Mouse (Mus musculus) myocyte (in vitro differentiated cells): ENCODE data around the gene Kif19a. TPM values are rescaled to one million over a fixed set of nuclear protein-coding genes. Genes with fewer than 3 reads are reported as not detected.
A peak's percentile ranks its signal among the peaks of the same experiment; 100 is the strongest.

Experiments
- H3K27me3 ChIP-seq: one replicate; pipeline ENCODE4 v1.6.1; 2011; ENCODE audit not compliant: control insufficient read depth, insufficient read depth, insufficient read length
- H3K36me3 ChIP-seq: one replicate; pipeline ENCODE4 v1.6.1; 2011; ENCODE audit not compliant: control insufficient read depth, insufficient read depth
- H3K4me2 ChIP-seq: one replicate; pipeline ENCODE4 v1.6.1; 2011; ENCODE audit warnings: low read depth, control low read depth
- H3K4me3 ChIP-seq: one replicate; pipeline ENCODE4 v1.5.1; 2011; ENCODE audit warnings: mild to moderate bottlenecking, control low read depth, moderate library complexity
- H3K79me2 ChIP-seq: one replicate; pipeline ENCODE4 v1.6.1; 2011; ENCODE audit not compliant: control insufficient read depth, insufficient read depth
- H3ac ChIP-seq: one replicate; pipeline ENCODE4 v1.6.1; 2011; ENCODE audit not compliant: control insufficient read depth, insufficient read length
- CEBPB ChIP-seq: IDR thresholded peaks from 2 replicates; pipeline ENCODE4 v1.6.1; 2011; ENCODE audit warnings: mild to moderate bottlenecking, moderate library complexity; ENCODE audit not compliant: poor library complexity, insufficient read depth, severe bottlenecking
- E2F4 ChIP-seq: IDR thresholded peaks from one replicate; pipeline ENCODE4 v1.6.1; 2011; ENCODE audit warnings: mild to moderate bottlenecking, control low read depth, moderate library complexity; ENCODE audit not compliant: insufficient read depth
- MAX ChIP-seq: IDR thresholded peaks from one replicate; pipeline ENCODE4 v1.6.1; 2011; ENCODE audit warnings: low read depth, mild to moderate bottlenecking, control low read depth
- MYOD1 ChIP-seq, 3 experiments: IDR thresholded peaks; one replicate each; pipeline ENCODE4 v1.6.1; 2011; ENCODE audit warnings: control low read depth in 2 of 3, low read depth in 2 of 3, mild to moderate bottlenecking in 2 of 3, moderate library complexity in 1 of 3; ENCODE audit not compliant: insufficient read length in 2 of 3, control insufficient read depth in 1 of 3
- MYOG ChIP-seq, 3 experiments: IDR thresholded peaks; one replicate each; pipeline ENCODE4 v1.6.1; 2011; ENCODE audit warnings: control low read depth in 2 of 3, low read depth in 2 of 3, mild to moderate bottlenecking in 2 of 3; ENCODE audit not compliant: insufficient read length in 2 of 3, control insufficient read depth in 1 of 3, insufficient read depth in 1 of 3
- POLR2A ChIP-seq: IDR thresholded peaks from one replicate; pipeline ENCODE4 v1.6.1; 2011; ENCODE audit warnings: low read depth, mild to moderate bottlenecking, control low read depth, moderate library complexity; ENCODE audit not compliant: insufficient read length
- POLR2AphosphoS2 ChIP-seq: IDR thresholded peaks from one replicate; pipeline ENCODE4 v1.6.1; 2011; ENCODE audit warnings: low read depth, control low read depth; ENCODE audit not compliant: insufficient read length
- REST ChIP-seq: IDR thresholded peaks from one replicate; pipeline ENCODE4 v1.6.1; 2011; ENCODE audit warnings: mild to moderate bottlenecking, control low read depth, moderate library complexity; ENCODE audit not compliant: insufficient read depth, insufficient read length
- SRF ChIP-seq: IDR thresholded peaks from one replicate; pipeline ENCODE4 v1.6.1; 2011; ENCODE audit warnings: low read depth; ENCODE audit not compliant: control insufficient read depth, insufficient read length
- TCF12 ChIP-seq: IDR thresholded peaks from one replicate; pipeline ENCODE4 v1.6.1; 2011; ENCODE audit warnings: mild to moderate bottlenecking, control low read depth; ENCODE audit not compliant: poor library complexity, insufficient read depth, severe bottlenecking
- TCF3 ChIP-seq: IDR thresholded peaks from one replicate; pipeline ENCODE4 v1.6.1; 2011; ENCODE audit warnings: low read depth, control low read depth; ENCODE audit not compliant: insufficient read length
- USF1 ChIP-seq: IDR thresholded peaks from one replicate; pipeline ENCODE4 v1.6.1; 2011; ENCODE audit warnings: low read depth, mild to moderate bottlenecking, control low read depth, moderate library complexity
- polyA plus RNA-seq: library from polyadenylated mRNA; unstranded; fragments of >200 nt; fragmentation: generic; extraction: Trizol; gene quantifications from one replicate; pipeline ENCODE4 v1.2.1, GENCODE M21; 2012; ENCODE audit warnings: missing spikeins

Kif19a gene
- polyA plus RNA-seq, 1 experiment, result 5.4 TPM

DNA sequence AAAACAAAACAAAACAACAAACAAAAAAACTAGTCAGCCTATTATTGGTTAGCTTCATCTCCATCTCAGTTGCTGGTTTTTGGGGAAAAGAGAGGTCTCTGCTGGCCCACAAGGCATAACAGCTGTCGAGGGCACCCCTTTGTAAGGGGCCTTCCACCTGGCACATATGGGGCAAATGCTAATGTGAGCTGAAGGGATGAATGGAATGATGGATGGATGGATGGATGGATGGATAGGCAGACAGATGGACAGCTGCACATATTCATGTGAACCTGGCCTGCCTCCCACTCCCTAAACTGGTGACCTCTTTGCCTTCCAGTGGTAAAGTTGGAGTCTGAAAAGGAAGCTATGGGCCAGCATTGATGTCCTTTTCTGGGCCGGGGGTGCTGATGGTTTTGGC is 41.8 kb downstream of the Kif19a start:
- Histone ChIP-seq H3K79me2 (no peaks in the 10 kb centered on the region), H3K36me3 (no peaks in the 10 kb centered on the region), H3ac (no peak overlapping the region), H3K27me3 (no peaks in the 10 kb centered on the region), H3K4me3 (no peak overlapping the region), H3K4me2 (no peak overlapping the region)
- TF ChIP-seq MAX, result no peak
- TF ChIP-seq MYOD1 (IDR thresholded peaks at IDR 0.05; ENCODE audit: control insufficient read depth in 1 of 3, insufficient read length in 2 of 3, low read depth in 2 of 3), result peak in 2 of 3 experiments; percentile 66 to 78
- TF ChIP-seq MYOG (IDR thresholded peaks at IDR 0.05; ENCODE audit: control insufficient read depth in 1 of 3, insufficient read depth in 1 of 3, insufficient read length in 2 of 3, low read depth in 2 of 3), result peak in 1 of 3 experiments; percentile 45

DNA sequence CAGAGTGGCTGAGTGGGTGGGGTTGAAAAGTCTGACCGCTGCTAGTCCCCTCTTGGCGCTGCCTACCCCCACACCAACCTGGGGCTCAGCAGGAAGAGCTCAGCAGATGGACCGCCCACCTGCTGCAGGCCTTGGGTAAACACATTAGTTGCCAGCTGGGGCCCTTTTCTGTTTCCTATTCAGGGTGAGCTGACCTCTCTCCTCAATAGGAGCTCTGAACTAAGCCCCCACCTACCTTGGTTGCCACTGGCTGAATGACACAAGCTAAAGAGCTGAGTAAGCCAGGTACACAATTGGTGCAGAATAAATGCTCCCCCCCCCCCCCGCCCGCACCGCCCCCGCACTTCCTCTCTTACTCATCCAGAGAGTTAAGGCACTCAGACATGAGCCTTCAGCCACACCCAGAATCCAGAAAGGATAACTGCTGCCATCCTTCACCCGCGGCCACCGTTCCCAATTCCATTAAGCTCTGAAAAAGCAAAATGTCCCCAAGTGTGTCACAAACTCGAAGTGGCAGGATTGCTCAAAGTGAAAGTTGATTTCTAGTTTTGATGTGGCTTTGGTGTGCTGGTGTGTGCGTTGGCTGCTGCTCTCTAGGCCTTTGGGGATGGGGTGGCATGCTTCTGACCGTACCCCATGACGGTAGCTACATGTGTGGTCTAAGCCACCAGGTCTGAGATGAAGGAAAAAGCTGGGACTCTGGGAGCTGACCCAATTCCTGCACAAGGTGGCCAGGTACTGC is 42.7 kb downstream of the Kif19a start:
- TF ChIP-seq MYOG (IDR thresholded peaks at IDR 0.05; ENCODE audit: control insufficient read depth in 1 of 3, insufficient read depth in 1 of 3, insufficient read length in 2 of 3, low read depth in 2 of 3) (peak in 1 of 3 experiments; percentile 69), MAX (no peak), MYOD1 (IDR thresholded peaks at IDR 0.05; ENCODE audit: control insufficient read depth in 1 of 3, insufficient read length in 2 of 3, low read depth in 2 of 3) (peak in 1 of 3 experiments; percentile 77)
- Histone ChIP-seq H3K4me2 (peak overlapping the region; percentile 30), H3K79me2 (no peaks in the 10 kb centered on the region), H3K27me3 (no peaks in the 10 kb centered on the region), H3K36me3 (no peaks in the 10 kb centered on the region), H3K4me3 (no peak overlapping the region), H3ac (no peak overlapping the region)

DNA sequence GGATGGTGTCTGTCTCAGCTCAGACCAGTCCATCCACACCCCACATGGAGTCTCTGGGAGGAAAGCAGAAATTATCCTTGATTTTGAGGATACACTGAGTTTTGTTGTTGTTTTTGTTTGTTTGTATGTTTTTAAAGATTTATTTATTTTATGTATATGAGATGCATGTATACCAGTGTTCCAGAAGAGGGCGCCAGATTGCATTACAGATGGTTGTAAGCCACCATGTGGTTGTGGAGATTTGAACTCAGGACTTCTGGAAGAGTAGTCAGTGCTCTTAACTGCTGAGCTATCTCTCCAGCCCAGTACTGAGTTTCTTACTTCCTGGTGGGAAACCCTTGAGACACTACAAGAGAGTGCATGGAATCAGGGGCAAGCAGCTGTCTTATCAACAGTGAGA is 44.2 kb downstream of the Kif19a start:
- Histone ChIP-seq H3K27me3 (no peaks in the 10 kb centered on the region), H3K4me3 (no peak overlapping the region), H3K36me3 (no peaks in the 10 kb centered on the region), H3K79me2 (no peaks in the 10 kb centered on the region), H3K4me2 (no peak overlapping the region), H3ac (no peak overlapping the region)
- no peak for TF ChIP-seq SRF
- TF ChIP-seq CEBPB, result no peak
- no peak for TF ChIP-seq TCF3
- TF ChIP-seq E2F4, result no peak
- no peak for TF ChIP-seq POLR2A
- no peak for TF ChIP-seq POLR2AphosphoS2
- no peak for TF ChIP-seq REST
- TF ChIP-seq MYOD1 (IDR thresholded peaks at IDR 0.05; ENCODE audit: control insufficient read depth in 1 of 3, insufficient read length in 2 of 3, low read depth in 2 of 3), result no peak
- TF ChIP-seq MYOG (IDR thresholded peaks at IDR 0.05; ENCODE audit: control insufficient read depth in 1 of 3, insufficient read depth in 1 of 3, insufficient read length in 2 of 3, low read depth in 2 of 3), result no peak
- TF ChIP-seq MAX, result no peak
- TF ChIP-seq USF1, result no peak
- TF ChIP-seq TCF12, result no peak

DNA sequence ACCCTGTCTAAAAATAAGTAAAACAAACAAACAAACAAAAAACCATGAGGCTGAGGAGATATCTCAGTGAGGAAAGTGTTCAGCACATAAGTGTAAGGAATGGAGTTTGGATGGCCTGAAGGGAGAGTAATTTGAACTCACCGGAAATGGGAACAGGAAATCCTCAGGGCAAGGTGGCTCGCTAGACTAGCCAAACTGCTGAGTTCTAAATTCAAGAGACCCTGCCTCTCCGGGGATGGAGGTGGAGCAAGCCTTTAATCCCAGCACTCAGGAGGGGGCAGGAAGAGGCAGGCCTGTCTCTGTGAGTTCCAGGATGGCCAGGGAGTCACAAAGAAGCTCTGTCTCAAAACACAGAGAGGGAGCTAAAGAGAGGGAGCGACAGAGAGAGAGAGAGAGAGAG is 45.2 kb downstream of the Kif19a start:
- no peak overlapping the region for H3K4me2 ChIP-seq
- no peaks in the 10 kb centered on the region for H3K79me2 ChIP-seq
- H3K36me3 ChIP-seq, result no peaks in the 10 kb centered on the region
- no peak overlapping the region for H3K4me3 ChIP-seq
- H3ac ChIP-seq, result no peak overlapping the region
- no peak for TF ChIP-seq TCF12
- no peak for TF ChIP-seq MYOG (IDR thresholded peaks at IDR 0.05; ENCODE audit: control insufficient read depth in 1 of 3, insufficient read depth in 1 of 3, insufficient read length in 2 of 3, low read depth in 2 of 3)
- TF ChIP-seq CEBPB, result no peak
- TF ChIP-seq USF1, result no peak
- no peak for TF ChIP-seq E2F4
- no peak for TF ChIP-seq REST
- no peak for TF ChIP-seq MYOD1 (IDR thresholded peaks at IDR 0.05; ENCODE audit: control insufficient read depth in 1 of 3, insufficient read length in 2 of 3, low read depth in 2 of 3)
- TF ChIP-seq POLR2AphosphoS2, result no peak
- no peak for TF ChIP-seq TCF3
- TF ChIP-seq POLR2A, result no peak
- no peak for TF ChIP-seq SRF
- TF ChIP-seq MAX, result no peak
- H3K27me3 ChIP-seq, result no peaks in the 10 kb centered on the region

DNA sequence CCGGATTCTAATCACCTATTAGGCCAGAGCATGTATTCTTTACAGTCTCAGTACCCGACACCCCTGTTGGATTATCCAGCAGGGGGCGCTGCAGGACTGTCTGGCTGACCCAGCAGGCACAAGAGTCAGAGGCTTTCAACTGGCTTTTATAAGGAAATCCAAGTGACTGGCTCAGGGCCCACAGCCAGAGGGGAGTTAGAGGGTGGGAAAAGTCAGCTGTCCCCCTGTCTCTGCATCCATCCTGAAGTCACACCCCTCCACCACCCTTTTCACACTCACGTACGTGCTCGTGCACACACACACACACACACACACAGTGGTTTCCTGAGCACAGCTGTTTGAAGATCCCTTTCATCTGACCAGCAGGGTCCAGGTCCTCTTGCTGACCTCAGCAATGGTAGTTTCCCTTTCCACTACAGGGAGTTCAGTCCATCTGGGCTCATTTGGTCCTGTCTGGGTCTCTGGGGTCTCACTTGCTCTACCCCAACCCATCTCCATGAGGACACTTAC is 47.6 kb downstream of the Kif19a start:
- no peaks in the 10 kb centered on the region for H3K27me3 ChIP-seq
- TF ChIP-seq REST (no peak), USF1 (no peak), MYOD1 (IDR thresholded peaks at IDR 0.05; ENCODE audit: control insufficient read depth in 1 of 3, insufficient read length in 2 of 3, low read depth in 2 of 3) (peak; percentile 61 to 87 (median 78)), TCF12 (no peak), TCF3 (no peak), MAX (no peak), POLR2A (no peak), E2F4 (no peak), SRF (no peak), POLR2AphosphoS2 (no peak), CEBPB (no peak), MYOG (IDR thresholded peaks at IDR 0.05; ENCODE audit: control insufficient read depth in 1 of 3, insufficient read depth in 1 of 3, insufficient read length in 2 of 3, low read depth in 2 of 3) (peak; percentile 71 to 95 (median 85))
- no peak overlapping the region for H3ac ChIP-seq
- no peak overlapping the region for H3K4me2 ChIP-seq
- H3K4me3 ChIP-seq, result no peak overlapping the region
- H3K36me3 ChIP-seq, result no peaks in the 10 kb centered on the region
- H3K79me2 ChIP-seq, result no peaks in the 10 kb centered on the region
